Mouse (Mus musculus): ENCODE data around the gene Dusp3.

DNA sequence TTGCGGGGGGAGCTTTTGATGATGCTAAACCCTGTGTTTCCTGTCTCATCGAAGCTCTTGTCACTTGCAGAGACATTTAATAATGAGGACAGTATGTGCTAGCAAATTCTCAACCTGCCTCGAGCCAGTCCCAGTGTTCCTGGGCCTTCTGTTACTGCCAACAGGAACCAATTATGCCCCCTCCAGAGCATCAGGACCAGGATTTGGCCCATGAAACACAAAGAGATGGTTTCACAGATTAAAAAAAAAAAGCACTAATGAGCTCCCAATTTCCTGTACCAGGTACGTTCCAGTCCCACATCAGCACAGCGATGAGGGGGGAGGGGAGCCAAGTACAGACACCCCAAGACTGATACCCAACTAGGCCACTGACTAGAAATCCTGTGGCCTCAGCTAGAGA lies 34.4 kb upstream of the Dusp3 start:
- TF ChIP-seq CTCF (IDR thresholded peaks at IDR 0.05; ENCODE audit: low read depth) = no peak
- no peak for TF ChIP-seq EP300 (IDR thresholded peaks at IDR 0.05; ENCODE audit: low read depth)

Data from heart, postnatal 0 days (tissue).